Mouse (Mus musculus) adrenal gland, postnatal 10 days (tissue): ENCODE measurements around the gene Cdt1. TPM values are rescaled to one million over a fixed set of nuclear protein-coding genes. Genes with fewer than 3 reads are reported as not detected.
A peak's percentile ranks its signal among the peaks of the same experiment; 100 is the strongest.

Experiments
- DNase-seq: peaks from one replicate; pipeline ENCODE4 v3.0.0; 2021; ENCODE audit warnings: mixed read lengths
- long read RNA-seq, 2 experiments: library from polyadenylated mRNA; stranded (forward); transcript quantifications; one replicate each; pipeline ENCODE4 v2.0.0; 2021
- total RNA-seq, 2 experiments: library from RNA; stranded (reverse); gene quantifications; 2 replicates each; pipeline ENCODE4 v1.2.3; 2021

The Cdt1 gene
- 10 to 100 TPM; 17.2 to 20.7 TPM for total RNA-seq
- long read RNA-seq, experiment 1, transcript Cdt1-201 (10 exons, 2,189 nt) = major isoform, 17 of 30 reads
- long read RNA-seq, experiment 1, partial matches to known transcripts = 10 of 30 reads
- long read RNA-seq, experiment 1, other reads (novel, unspliced or antisense) = 2 of 30 reads
- long read RNA-seq, experiment 2, transcript Cdt1-201 (10 exons, 2,189 nt) = major isoform, 17 of 24 reads
- long read RNA-seq, experiment 2, partial matches to known transcripts = 6 of 24 reads
- long read RNA-seq, experiment 2, other reads (novel, unspliced or antisense) = 1 of 24 reads

- peak; percentile 97 for DNase-seq
These were observed at the start of gene Cdt1 for GRCm38 (mm10) chr8:122567361-122568108. Cdt1 (plus strand) TSS chr8:122568015.

DNA sequence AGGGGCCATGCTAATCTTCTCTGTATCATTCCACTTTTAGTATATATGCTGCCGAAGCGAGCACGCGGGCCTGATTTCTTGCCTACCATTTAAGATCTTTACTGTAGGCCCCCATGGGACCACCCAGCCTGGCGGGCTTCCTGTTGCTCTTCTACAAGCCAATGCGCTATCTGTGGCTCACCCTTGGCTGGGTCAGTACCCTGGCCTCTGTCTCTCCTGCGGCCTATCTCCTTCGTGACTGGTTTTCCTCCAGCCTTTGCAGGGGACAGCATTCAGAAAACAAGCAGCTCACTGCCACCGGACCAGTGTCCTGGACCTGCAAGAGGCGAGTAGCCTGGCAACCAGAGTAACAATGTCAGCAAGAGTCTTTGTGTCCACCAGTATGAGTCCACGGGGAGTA is 47.2 kb upstream of the Cdt1 start:
- no peak for DNase-seq

DNA sequence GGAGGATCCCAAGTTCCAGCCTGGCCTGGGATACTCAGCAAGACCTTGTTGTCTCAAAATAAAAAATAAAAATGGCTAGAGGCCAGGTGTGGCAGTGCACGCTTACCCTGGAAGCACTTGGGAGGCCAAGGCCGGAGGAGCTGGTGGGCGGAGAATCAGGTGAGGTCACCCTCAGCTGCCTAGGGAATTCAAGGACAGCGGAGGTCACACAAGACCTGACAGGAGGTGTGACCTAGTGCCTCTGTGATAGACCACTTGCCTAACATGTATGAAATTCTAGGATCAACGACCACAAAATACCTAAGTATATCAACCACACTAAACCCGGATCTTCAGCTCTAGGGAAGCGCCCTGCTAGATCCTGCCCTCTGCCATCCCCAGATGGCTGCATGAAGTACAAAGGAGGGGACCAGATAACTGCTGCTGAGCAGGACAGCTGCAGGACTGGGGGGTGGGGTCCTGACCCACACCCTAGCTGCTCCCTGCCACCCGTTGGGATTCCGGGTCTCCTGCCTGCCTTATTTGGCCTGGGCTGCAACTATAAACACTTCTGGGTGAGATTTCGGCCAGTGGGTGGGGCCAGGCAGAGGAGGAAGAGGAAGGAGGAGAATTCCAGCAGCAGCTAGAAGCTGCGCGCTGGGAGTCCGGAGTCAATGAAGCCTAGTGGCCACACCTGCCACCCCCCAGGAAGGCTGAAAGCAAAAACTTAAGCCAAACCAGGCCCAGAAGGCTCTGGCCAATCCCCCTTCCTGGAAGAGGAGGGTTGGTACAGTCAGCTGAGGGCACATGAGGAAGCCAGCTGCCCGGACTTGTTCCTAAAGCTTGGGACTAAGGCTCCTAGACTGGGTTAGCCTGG is 44.8 kb upstream of the Cdt1 start:
- peak; percentile 54 for DNase-seq

DNA sequence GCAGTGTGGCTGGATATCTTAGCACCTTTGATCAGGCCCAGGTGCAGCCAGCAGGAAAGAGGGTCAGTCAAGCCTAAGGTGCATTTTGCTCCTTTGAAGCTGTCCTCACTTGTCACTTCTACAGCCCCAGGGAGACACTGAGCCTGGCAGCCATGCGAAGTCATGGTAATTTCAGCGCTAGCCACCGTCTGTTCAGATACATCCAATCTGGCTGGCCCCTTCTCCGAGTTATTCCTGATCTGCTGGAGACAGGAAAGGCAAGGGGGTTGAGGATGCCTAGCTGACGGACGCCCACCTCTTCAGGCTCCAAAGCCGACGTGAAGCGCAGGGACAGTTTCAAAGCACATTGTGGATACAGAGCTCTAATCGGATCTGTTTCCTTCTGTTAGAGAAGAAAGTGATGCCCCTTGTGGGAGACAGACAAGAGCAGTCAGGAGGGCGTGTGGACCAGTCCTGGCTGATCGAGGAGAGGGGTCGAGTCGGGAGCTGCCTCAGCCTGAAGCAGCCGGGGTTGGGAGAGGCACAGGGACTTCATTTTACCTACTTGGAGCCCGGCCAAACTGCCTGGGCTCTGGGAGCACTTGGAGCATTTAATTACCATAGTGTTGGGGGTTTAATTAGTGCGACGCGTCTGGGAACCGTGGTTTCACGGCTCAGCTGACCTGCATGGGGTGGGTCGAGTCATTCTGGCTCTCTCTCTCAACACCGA is 44.0 kb upstream of the Cdt1 start:
- DNase-seq = peak; percentile 49

DNA sequence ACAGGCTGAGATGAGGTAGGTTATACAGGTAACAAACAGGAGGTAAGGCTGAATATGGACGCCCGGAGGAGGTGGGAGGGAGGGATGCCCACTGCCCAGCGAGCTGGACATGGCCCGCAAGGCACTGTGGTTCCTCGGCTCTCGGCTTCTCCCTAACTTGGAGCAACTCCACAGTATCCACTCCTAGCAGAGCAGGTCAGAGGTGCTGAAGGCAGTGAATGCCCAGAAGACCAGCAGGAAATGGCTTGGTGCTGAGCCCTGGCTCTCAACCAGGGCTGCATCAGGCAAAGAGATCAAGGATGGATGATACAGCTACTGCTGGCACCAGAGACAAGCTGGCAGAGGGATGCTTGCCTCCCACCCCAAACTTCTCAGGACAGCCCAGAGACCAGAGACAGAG is 43.3 kb upstream of the Cdt1 start:
- DNase-seq = peak; percentile 51

- DNase-seq = no peak
These were observed 42.8 kb upstream of the Cdt1 start for GRCm38 (mm10) chr8:122525004-122525403.

DNA sequence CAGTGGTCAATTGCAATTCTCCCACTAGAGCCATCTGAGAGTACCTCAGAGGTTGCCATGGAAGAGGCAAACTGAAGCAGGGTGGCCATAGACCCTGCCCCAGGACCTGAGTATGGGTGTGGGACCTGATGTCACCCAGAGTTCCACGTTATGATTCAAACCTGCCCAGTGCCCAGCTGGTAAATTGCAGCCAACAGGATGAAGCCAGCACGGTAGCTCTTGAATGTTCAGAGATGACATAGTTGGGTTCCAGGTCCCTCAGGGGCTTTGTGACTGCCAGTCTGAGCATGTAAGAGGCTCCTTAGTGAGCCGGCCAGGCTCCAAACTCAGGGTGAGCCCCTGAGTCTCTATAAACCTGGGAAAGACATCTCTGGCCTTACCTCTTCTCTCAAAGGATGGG is 41.7 kb upstream of the Cdt1 start:
- no peak for DNase-seq

DNA sequence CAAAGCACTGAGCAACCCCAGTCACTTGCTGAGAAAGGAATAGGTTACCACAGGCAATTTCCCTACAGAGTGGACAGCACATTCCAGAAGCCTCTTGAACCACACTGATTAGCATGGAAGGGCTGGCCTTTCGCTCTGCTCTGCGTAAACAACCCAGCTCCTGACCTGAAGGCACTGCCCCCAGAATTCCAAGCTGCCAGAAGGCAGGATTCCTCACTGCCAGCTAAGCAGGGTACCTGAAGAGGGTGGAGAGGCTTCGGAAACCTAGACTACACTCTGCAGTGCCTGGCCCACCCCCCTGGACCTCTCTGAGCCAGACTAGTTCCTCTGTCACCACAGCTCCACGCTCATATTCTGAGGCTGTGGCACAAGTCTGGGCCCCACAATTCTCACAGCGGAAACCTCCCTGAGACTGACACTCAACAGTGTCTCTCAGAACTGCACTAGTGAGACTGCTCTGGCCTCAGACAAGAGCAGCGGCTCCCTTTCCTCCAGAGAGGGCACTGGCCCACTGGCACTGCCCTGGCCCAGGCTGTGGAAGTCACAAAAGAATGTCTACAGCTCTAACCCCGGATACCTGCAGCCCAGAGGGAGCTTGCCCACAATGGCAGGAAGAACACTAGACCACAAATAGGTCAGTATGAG is 41.2 kb upstream of the Cdt1 start:
- DNase-seq = no peak

DNA sequence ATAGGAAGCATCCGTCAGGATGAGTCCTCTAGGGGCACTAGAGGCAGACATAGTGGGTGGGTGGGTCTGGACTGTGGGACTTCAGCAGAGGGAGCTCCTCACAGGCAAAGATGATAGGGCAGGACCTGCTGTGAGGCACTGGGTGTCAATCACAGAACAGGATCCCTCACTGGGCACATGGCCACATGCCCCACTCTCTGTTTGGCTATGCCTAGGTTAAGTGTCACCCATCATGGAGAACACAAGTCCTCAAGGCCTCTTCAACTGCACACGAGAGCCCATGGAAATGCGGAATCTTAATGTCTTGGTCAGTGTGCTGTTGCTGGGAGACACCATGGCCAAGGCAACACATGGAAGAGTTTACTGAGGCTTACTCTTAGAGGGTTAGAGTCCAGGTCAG is 39.9 kb upstream of the Cdt1 start:
- DNase-seq = no peak

- DNase-seq = no peak
These were observed 38.7 kb upstream of the Cdt1 start for GRCm38 (mm10) chr8:122529159-122529558.

DNA sequence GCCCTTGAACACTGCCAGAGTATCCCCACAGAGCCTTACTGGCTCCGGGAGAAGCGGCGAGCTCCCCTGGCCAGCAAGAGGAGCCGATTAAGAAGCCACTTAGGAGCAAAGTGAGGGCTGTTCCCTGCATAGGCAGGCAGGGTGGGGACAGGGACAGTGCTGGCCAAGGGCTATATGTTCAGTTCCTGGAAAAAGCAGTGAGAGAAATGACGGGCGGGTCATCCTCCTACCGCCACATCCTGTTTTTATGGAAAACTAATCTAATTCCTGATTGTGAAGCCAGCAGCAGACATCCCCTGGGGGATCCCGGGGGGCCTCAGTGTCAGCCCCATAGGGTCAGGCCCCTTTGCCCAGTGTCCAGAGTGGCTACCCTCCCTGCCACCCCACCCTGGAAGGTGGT is 36.5 kb upstream of the Cdt1 start:
- DNase-seq = no peak

DNA sequence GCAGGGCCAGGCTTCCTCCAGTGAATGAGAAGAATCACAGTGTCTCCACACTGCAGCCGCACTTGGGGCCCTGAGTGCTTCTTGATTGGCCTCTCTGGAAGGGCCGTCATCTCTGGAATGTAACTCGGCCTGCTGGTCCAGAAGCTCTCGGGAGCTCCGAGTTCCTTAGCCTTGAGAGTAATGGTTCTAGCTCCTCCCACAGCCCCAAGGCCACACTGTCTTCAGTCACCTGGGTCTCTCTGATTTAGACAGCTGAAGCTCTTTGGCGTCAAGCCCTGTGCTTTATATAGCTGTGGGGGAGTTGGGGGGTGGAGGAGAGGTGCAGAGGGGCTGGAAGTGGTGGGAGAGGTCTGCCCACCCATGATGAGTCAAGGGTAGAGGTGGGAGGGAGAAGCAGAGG is 30.8 kb upstream of the Cdt1 start:
- DNase-seq = no peak

DNA sequence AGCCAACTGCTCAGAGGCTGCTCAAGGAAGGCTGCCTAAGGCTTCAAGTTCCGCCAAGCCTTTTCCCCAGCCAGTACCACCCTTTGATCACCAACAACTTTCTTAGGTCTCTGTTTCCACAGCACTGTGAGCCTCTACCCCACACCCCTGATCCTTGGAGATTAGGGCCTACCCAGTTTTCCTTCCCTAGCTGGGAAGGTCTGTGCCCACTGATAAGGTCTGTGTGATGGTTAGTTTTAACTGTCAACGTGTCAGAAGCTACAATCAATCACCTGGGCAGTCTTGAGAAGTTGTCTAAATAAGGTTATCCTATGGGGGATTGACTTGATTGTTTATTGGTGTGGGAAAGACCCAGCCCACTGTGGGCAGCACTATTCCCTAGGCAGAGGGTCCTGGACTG is 30.0 kb upstream of the Cdt1 start:
- no peak for DNase-seq

- DNase-seq = no peak
These were observed 29.3 kb upstream of the Cdt1 start for GRCm38 (mm10) chr8:122538310-122539076.

GRCm38 (mm10) chr8:122544138-122544537 is 23.7 kb upstream of the Cdt1 start:
- DNase-seq = no peak

- DNase-seq = no peak
These were observed 21.6 kb upstream of the Cdt1 start for GRCm38 (mm10) chr8:122546066-122546755.

DNA sequence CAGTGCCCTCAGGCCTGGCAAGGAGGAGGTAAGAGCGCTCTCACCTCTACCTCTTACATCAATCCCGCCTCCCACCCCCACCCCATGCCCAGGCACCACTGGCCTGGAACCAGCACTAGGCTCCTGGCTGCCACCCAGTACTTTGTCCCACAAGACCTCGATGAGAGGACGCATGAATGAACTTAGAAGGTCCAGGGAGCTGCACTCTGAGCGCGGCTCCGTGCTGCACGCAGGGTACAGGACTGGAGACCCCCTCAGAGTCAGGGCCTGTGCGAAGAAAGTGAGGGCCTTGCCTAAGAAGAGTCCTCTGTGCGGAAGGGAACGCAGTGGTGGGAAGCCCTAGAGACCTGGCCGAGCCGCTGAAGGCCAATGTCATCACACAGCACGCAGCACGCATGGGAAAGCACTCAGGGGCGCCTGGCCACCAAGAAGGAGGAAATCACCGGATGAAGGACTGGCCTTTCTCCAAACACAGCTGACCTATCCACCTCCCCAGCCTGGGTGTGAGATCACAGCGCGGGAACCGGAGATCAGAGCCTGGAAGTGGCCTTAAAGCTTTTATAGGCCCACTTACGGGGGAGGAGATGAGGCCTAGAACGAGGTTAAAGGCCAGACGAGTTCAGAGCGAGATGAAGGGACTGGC is 20.9 kb upstream of the Cdt1 start:
- peak; percentile 77 for DNase-seq

GRCm38 (mm10) chr8:122547815-122548214 is 20.0 kb upstream of the Cdt1 start:
- no peak for DNase-seq

GRCm38 (mm10) chr8:122548331-122548730 is 19.5 kb upstream of the Cdt1 start:
- DNase-seq = no peak
